Mouse (Mus musculus) neural tube, embryonic 14.5 days (tissue): ENCODE data around the gene Gm20538. TPM values are rescaled to one million over a fixed set of nuclear protein-coding genes. Genes with fewer than 3 reads are reported as not detected.

Experiments
- ATAC-seq: fragments of 200-750 bp; cut with Nextera tagmentation; 2 replicates; pipeline ENCODE4 v1.8.0; 2017; ENCODE audit warnings: low read depth, mild to moderate bottlenecking, moderate TSS enrichment, moderate library complexity
- H3K27ac ChIP-seq: fragments of 300-500 bp; sonication (generic); 2 replicates; pipeline ENCODE4 v1.5.1; 2014; ENCODE audit warnings: low read depth, mild to moderate bottlenecking, control low read depth, low read length, moderate library complexity, mixed read lengths
- H3K27me3 ChIP-seq: fragments of 300-500 bp; sonication (generic); 2 replicates; pipeline ENCODE4 v1.6.1; 2014; ENCODE audit warnings: low read length; ENCODE audit not compliant: control insufficient read depth, insufficient read depth
- H3K36me3 ChIP-seq: fragments of 300-500 bp; sonication (generic); 2 replicates; pipeline ENCODE4 v1.6.1; 2014; ENCODE audit warnings: low read length, mixed read lengths; ENCODE audit not compliant: control insufficient read depth, insufficient read depth
- H3K4me1 ChIP-seq: fragments of 300-500 bp; sonication (generic); 2 replicates; pipeline ENCODE4 v1.6.1; 2014; ENCODE audit warnings: low read length; ENCODE audit not compliant: control insufficient read depth, insufficient read depth
- H3K4me2 ChIP-seq: fragments of 300-500 bp; sonication (generic); 2 replicates; pipeline ENCODE4 v1.6.1; 2014; ENCODE audit warnings: mild to moderate bottlenecking, low read depth, low read length, control low read depth
- H3K4me3 ChIP-seq: fragments of 300-500 bp; sonication (generic); 2 replicates; pipeline ENCODE4 v1.5.1; 2014; ENCODE audit warnings: low read depth, low read length, control low read depth, mixed read lengths
- H3K9ac ChIP-seq: fragments of 300-500 bp; sonication (generic); replicated peaks from 2 replicates; pipeline ENCODE4 v1.6.1; 2014; ENCODE audit warnings: low read depth, mild to moderate bottlenecking, control low read depth, low read length, mixed read lengths
- H3K9me3 ChIP-seq: fragments of 300-500 bp; sonication (generic); 2 replicates; pipeline ENCODE4 v1.6.1; 2016; ENCODE audit warnings: low read length; ENCODE audit not compliant: control insufficient read depth
- WGBS: fragments of 180-500 bp; shearing (Covaris S2); extraction: QIAGEN DNeasy Blood & Tissue Kit; methylation state at CpG from one replicate; pipeline ENCODE4 v1.1.7; 2014; 5-methylcytosine and 5-hydroxymethylcytosine counted together
- polyA plus RNA-seq: library from polyadenylated mRNA; unstranded; fragments of >200 nt; fragmentation: Nextera tagmentation; extraction: Ambion mirVana; gene quantifications from 2 replicates; pipeline ENCODE4 v1.2.1, GENCODE M21; 2014

Gm20538 gene
- polyA plus RNA-seq: not detected in 2 replicates

DNA sequence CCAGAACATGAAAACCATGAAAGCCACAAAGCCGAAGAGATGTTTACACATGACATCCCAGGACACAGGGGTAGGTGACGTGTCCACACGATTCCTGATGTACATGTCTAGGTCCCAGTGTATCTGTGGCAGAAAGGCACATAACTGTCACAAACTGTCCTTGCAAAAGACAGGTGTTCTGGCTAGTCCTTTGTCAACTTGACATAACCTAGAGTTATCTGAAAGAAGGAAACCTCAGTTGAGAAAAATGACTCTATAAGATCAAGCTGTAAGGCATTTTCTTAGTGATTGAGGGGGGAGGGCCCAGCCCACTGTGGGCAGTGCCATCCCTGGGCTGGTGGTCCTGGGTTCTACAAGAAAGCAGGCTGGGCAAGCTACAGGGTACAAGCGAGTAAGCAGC lies at the start of gene Gm20538:
Gene Gm20538 (minus strand): TSS at position 101 of the 400 bp plus-strand sequence.
- 96% methylated on average over 4 of the region's 4 CpGs for WGBS
- Histone ChIP-seq H3K4me3 (peak within 1 kb of the TSS; percentile 1; the same call in 1 of the 2 replicates), H3K36me3 (peaks cover 26% of the 10 kb centered on the region), H3K27ac (no peak within 1 kb of the TSS), H3K4me2 (peak within 1 kb of the TSS; percentile 80; the same call in 1 of the 2 replicates), H3K4me1 (peaks cover 11% of the 10 kb centered on the region), H3K9me3 (no peaks in the 10 kb centered on the region), H3K27me3 (no peaks in the 10 kb centered on the region), H3K9ac (no peak within 1 kb of the TSS)
- no peak for ATAC-seq

DNA sequence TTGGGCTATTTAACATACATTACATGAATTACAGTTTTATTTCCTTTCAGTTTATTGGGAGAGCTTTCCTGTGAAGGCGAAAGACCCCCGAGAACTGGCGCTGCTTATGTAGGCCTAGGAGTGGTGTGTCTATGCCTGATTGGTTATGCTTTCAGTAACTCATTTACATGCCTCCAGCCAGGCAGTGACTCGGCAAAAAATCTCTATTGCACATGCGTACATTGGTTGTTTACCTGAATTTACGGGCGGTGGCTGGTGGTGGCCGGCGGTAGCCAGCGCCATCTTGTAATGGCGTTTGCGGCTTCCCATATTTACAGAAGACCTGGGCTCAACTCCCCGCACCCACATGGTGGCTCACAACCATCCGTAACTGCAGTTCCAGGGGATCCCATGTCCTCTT lies 41.5 kb upstream of the Gm20538 start:
- Histone ChIP-seq H3K4me3 (no peak overlapping the region), H3K27me3 (no peaks in the 10 kb centered on the region), H3K27ac (no peak overlapping the region), H3K9me3 (no peaks in the 10 kb centered on the region), H3K9ac (no peak overlapping the region), H3K36me3 (no peaks in the 10 kb centered on the region), H3K4me1 (0 out of 2 replicates have a peak, but pooled peaks cover 4% of the 10 kb centered on the region), H3K4me2 (no peak overlapping the region)
- WGBS: 91% methylated on average over 14 of the region's 14 CpGs
- no peak for ATAC-seq

DNA sequence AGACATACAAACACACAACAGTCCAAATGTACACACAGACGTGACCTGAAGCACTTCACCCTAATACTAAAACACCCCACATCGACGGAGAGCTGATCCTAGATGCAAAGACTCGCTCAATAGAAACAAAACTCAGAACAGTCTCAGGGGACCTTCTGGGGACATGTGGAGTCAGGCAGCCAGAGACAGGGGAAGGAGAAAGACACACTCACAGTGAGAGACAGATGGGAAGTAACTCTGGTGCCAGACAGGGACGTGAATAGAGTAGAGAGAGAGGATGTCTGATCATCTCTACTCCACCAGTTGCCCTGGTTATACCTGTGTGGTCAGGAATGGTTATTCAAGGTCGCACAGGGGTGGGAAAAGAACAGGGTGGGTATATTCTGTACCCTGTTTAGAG lies 39.0 kb upstream of the Gm20538 start:
- H3K36me3 ChIP-seq: no peaks in the 10 kb centered on the region
- H3K4me2 ChIP-seq: no peak overlapping the region
- H3K27ac ChIP-seq: no peak overlapping the region
- no peaks in the 10 kb centered on the region for H3K27me3 ChIP-seq
- H3K4me1 ChIP-seq: 0 out of 2 replicates have a peak, but pooled peaks cover 4% of the 10 kb centered on the region
- no peak overlapping the region for H3K4me3 ChIP-seq
- no peaks in the 10 kb centered on the region for H3K9me3 ChIP-seq
- 62% methylated on average over 6 of the region's 6 CpGs for WGBS
- no peak overlapping the region for H3K9ac ChIP-seq
- no peak for ATAC-seq

DNA sequence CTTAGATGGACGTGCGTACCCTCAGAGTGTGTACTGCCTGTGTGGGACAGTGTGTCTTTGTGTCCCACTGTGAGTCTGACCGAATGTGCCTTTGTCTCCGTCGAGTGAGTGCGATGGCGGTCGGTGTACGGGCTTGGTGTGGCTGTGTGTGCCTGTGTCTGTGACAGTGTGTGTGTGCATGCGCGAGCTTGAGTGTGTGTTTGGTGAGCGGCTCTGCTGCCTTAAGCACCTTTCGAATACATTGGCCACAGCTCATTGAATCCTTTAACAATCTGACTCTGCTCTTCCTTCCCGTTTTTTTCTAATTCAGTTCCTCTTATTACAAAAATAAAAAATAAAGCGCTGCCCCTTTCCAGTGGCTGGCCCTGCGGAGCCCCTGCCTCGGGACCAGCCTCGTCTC lies 38.4 kb upstream of the Gm20538 start:
- no peak overlapping the region for H3K9ac ChIP-seq
- H3K4me3 ChIP-seq: no peak overlapping the region
- no peak overlapping the region for H3K4me2 ChIP-seq
- no peaks in the 10 kb centered on the region for H3K27me3 ChIP-seq
- ATAC-seq: peak; percentile 58
- no peaks in the 10 kb centered on the region for H3K36me3 ChIP-seq
- H3K27ac ChIP-seq: peak overlapping the region; percentile 64; the same call in 1 of the 2 replicates
- H3K4me1 ChIP-seq: 0 out of 2 replicates have a peak, but pooled peaks cover 4% of the 10 kb centered on the region
- H3K9me3 ChIP-seq: no peaks in the 10 kb centered on the region
- WGBS: 73% methylated on average over 18 of the region's 18 CpGs

DNA sequence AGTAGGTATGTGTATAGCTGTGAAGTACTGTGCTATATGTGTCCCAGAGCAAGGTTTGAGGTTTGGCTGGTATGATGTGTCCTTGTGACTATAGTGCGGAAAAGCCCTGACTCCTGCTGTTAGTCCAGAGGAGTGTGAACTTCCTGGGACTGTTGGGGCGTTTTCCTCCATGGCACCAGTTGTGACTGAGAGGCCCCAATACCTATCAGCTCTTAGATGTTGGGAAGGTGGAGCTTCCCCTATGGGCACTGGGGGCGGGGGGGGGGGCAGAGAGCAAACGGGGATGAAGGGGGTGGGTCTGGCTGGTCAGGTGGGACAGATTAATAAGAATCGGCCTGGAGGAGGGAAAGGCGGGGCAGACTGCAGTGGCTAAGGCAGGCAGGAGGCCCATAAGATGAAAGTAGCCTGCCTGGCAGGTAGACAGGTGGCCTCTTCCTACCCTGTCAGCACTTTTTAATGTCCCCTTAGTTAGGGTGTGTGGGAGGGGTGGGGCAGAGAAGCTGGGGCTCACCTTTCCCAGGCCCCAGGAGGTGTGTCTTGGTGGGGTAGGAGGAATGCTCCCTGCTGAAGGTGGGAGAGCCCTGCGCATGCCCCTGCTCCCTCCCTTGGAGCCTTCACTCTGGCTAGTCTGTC lies 37.1 kb upstream of the Gm20538 start:
- Histone ChIP-seq H3K27me3 (no peaks in the 10 kb centered on the region), H3K36me3 (no peaks in the 10 kb centered on the region), H3K9ac (no peak overlapping the region), H3K27ac (no peak overlapping the region), H3K4me3 (no peak overlapping the region), H3K4me1 (0 out of 2 replicates have a peak, but pooled peaks cover 4% of the 10 kb centered on the region), H3K4me2 (no peak overlapping the region), H3K9me3 (no peaks in the 10 kb centered on the region)
- no peak for ATAC-seq
- WGBS: 63% methylated on average over 7 of the region's 7 CpGs

DNA sequence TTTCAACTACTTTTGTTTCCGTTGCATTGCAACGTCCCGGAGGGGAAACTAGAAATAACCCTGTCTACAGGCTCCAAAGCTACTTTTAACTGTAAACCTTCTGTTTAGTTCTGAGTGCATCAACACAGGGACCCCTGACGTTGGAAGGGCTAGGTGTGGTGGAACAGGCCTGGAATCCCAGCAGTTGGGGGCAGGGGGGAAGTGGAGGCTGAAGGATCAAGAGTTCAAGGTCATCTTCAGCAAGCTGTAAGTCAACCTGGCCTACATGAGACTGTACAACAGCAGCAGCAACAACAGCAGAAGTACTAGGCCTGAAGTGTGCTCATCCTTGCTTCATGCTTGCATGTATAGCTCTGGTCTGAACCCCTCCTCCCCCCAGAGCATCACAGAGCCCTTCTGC lies 35.4 kb upstream of the Gm20538 start:
- Histone ChIP-seq H3K27ac (no peak overlapping the region), H3K9ac (no peak overlapping the region), H3K4me2 (no peak overlapping the region), H3K9me3 (no peaks in the 10 kb centered on the region), H3K4me1 (0 out of 2 replicates have a peak, but pooled peaks cover 4% of the 10 kb centered on the region), H3K27me3 (no peaks in the 10 kb centered on the region), H3K4me3 (no peak overlapping the region), H3K36me3 (no peaks in the 10 kb centered on the region)
- no peak for ATAC-seq
- 26% methylated on average over 4 of the region's 4 CpGs for WGBS

DNA sequence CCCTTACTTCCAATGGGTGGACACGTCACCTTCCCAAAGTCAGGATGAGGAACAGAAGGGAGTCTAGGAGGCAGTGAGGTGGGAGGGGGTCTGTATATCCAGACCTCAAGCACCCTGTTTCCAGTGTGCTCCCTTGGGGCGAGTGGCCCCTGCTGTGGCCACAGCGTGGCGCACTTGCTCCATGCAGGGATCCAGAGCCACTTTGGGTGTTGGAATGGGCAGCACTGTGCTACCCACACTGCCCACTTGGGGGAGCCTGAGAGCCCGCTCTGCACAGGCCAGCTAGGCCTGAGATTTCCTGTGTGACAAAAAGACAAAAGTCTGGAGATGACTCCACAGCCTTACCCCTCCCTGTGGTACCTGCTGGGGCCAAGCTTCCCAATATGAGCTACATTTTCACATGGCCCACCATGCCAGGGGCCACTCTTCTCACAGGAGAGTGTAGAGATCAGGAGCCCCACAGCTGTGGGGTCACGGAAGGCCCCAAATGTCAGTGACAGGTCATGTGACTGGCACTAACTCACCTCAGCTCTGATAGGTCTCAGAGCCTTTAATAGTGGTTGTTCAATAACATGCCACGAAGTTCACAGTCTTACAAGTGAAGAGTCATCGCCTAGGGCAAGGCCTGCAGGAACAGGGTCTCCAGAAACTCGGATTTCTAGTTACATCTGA lies 30.1 kb upstream of the Gm20538 start:
- Histone ChIP-seq H3K36me3 (no peaks in the 10 kb centered on the region), H3K4me2 (no peak overlapping the region), H3K4me1 (no peaks in the 10 kb centered on the region), H3K27ac (no peak overlapping the region), H3K27me3 (no peaks in the 10 kb centered on the region), H3K9me3 (no peaks in the 10 kb centered on the region), H3K4me3 (no peak overlapping the region), H3K9ac (no peak overlapping the region)
- ATAC-seq: peak; percentile 88
- WGBS: 34% methylated on average over 9 of the region's 9 CpGs

DNA sequence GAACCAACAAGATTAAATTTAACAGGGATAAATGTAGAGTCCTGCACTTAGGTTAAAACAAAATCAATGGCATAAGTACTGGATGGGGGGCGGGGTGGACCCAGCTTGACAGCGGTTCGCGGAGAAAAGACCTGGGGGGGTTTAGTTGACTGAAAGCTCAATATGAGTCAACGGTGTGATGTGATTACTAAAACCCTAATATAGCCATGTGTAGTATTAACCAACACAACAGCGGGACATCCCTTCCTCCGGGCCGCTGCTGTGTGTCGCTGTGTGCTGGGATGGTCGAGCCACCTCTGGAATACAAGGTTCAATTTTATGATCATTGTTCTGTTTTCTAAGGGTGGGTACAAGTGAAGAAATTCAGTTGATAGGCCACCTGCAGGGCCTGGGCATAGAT lies 29.5 kb upstream of the Gm20538 start:
- Histone ChIP-seq H3K4me1 (no peaks in the 10 kb centered on the region), H3K36me3 (no peaks in the 10 kb centered on the region), H3K27ac (no peak overlapping the region), H3K4me3 (no peak overlapping the region), H3K9me3 (no peaks in the 10 kb centered on the region), H3K27me3 (no peaks in the 10 kb centered on the region), H3K4me2 (no peak overlapping the region), H3K9ac (no peak overlapping the region)
- 74% methylated on average over 10 of the region's 10 CpGs for WGBS
- 0 out of 2 replicates have a peak, but pooled peaks have one; percentile 18 for ATAC-seq

DNA sequence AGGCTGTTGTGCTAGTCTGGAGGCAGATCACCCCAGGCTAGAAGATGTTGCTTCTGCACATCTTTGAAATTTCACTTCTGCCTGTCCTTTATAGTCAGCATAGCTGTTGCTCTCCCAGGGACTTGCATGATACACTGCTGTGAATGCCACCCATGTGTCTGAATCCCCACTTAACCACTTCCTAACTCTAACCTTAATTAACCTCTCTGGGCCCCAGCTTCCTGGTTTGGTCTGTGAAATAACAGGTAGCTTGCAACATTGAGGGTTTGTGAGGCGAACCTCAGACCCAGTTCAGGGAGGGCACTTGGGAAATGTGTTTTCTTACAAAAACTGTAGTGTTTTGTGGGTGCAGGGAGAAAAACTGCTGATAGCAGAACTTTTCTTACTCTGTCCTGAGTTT lies 25.4 kb upstream of the Gm20538 start:
- no peaks in the 10 kb centered on the region for H3K9me3 ChIP-seq
- no peaks in the 10 kb centered on the region for H3K27me3 ChIP-seq
- H3K27ac ChIP-seq: no peak overlapping the region
- H3K4me2 ChIP-seq: no peak overlapping the region
- no peaks in the 10 kb centered on the region; the same call in 1 of the 2 replicates for H3K36me3 ChIP-seq
- WGBS: 90% methylated on average over 1 of the region's 1 CpGs
- no peak overlapping the region for H3K4me3 ChIP-seq
- no peak overlapping the region for H3K9ac ChIP-seq
- ATAC-seq: no peak
- no peaks in the 10 kb centered on the region for H3K4me1 ChIP-seq
